Mouse (Mus musculus): ENCODE results near the gene Ascl2.

DNA sequence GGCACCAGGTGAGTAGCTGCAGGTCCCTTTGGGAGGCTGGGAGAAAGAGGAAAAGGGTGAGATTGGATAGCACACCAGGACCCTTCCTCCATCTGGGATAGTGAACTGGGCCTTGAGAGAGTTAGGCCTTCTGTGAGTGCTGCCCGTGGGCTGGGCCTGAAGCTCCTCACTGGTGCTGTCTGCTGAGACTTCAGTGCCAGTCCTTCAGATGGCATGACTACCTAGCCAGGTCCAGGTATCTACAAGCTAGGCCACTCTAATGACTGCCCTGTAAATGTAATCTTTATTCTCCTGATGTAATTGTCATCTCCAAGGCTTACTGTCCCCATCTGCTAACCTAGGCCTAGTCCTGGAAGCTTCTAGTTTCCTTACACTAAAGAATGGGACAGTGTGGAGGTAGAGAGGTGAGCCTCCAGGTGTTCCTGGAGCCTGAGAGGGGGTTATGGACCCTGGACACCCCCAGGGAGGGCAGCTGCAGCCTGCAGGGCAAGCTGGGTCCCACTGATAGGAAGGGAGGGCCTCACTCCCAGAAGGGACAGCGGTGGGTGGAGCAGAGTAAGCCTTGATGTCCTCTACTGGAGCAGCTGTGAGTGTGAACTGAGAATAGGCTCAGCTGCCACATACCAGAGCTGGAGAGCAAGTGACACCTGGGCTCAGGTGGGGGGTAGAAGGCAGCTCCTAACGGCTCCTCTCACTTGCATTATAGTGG is 26.7 kb upstream of the Ascl2 start:
- TF ChIP-seq CTCF (IDR thresholded peaks at IDR 0.05) (no peak), EP300 (IDR thresholded peaks at IDR 0.05) (no peak)

Measured in lung, postnatal 0 days (tissue).